Mouse (Mus musculus) lung, postnatal 25 days (tissue): ENCODE data around the gene Slc3a2.
"Not testable (repeated sequence)": the region's sequence is repeated elsewhere in the genome, so short reads cannot be mapped to it uniquely, and the experiment has no call there.

Experiments
- DNase-seq: peaks from one replicate; pipeline ENCODE4 v3.0.0; 2022; ENCODE audit warnings: low spot score

Slc3a2 gene

GRCm38 (mm10) chr19:8722907-8723573, at the start of gene Slc3a2:
TSS of gene Slc3a2 (minus strand) at chr19:8723369.
- peak; percentile 99 for DNase-seq

- peak; percentile 82 for DNase-seq
Measured at GRCm38 (mm10) chr19:8770567-8771270, 47.5 kb upstream of the Slc3a2 start, which contains the start of gene Tmem223. TSS of gene Tmem223 (plus strand) at chr19:8770996.

- no peak for DNase-seq
Measured at GRCm38 (mm10) chr19:8765562-8765961, 42.4 kb upstream of the Slc3a2 start.

GRCm38 (mm10) chr19:8763276-8763675, 40.1 kb upstream of the Slc3a2 start:
- DNase-seq = no peak

GRCm38 (mm10) chr19:8760757-8761156, 37.6 kb upstream of the Slc3a2 start:
- DNase-seq = no peak

GRCm38 (mm10) chr19:8758899-8759298, 35.7 kb upstream of the Slc3a2 start:
- no peak for DNase-seq

GRCm38 (mm10) chr19:8757471-8757998, 34.4 kb upstream of the Slc3a2 start:
- no peak for DNase-seq

GRCm38 (mm10) chr19:8756635-8757387, 33.6 kb upstream of the Slc3a2 start, which contains the start of gene Nxf1:
TSS of gene Nxf1 (plus strand) at chr19:8757073.
- DNase-seq = peak; percentile 92

GRCm38 (mm10) chr19:8755652-8756051, 32.5 kb upstream of the Slc3a2 start:
- DNase-seq = no peak

GRCm38 (mm10) chr19:8747368-8747767, 24.2 kb upstream of the Slc3a2 start:
- no peak for DNase-seq

GRCm38 (mm10) chr19:8745382-8745781, 22.2 kb upstream of the Slc3a2 start:
- no peak for DNase-seq

- no peak for DNase-seq
Measured at GRCm38 (mm10) chr19:8742176-8742575, 19.0 kb upstream of the Slc3a2 start.

GRCm38 (mm10) chr19:8741243-8741869, 18.2 kb upstream of the Slc3a2 start, which contains the start of gene Stx5a:
TSS of gene Stx5a (plus strand) at chr19:8741413.
- DNase-seq = peak; percentile 98

GRCm38 (mm10) chr19:8740603-8741002, 17.4 kb upstream of the Slc3a2 start, which contains the start of gene 1700092M07Rik:
TSS of gene 1700092M07Rik (plus strand) at chr19:8740718.
- DNase-seq = no peak

- DNase-seq = no peak
Measured at GRCm38 (mm10) chr19:8739646-8740045, 16.5 kb upstream of the Slc3a2 start.

- DNase-seq = no peak
Measured at GRCm38 (mm10) chr19:8738911-8739310, 15.7 kb upstream of the Slc3a2 start.

- no peak for DNase-seq
Measured at GRCm38 (mm10) chr19:8736160-8736467, 12.9 kb upstream of the Slc3a2 start.

- peak; percentile 93 for DNase-seq
Measured at GRCm38 (mm10) chr19:8735389-8736159, 12.4 kb upstream of the Slc3a2 start, which contains the start of gene Wdr74. TSS of gene Wdr74 (plus strand) at chr19:8735827.

GRCm38 (mm10) chr19:8734334-8734733, 11.2 kb upstream of the Slc3a2 start:
- DNase-seq = no peak

- not testable (repeated sequence) for DNase-seq
Measured at GRCm38 (mm10) chr19:8728335-8729099, 5.3 kb upstream of the Slc3a2 start.
